Mouse (Mus musculus) neural tube, embryonic 14.5 days (tissue): ENCODE data around the gene Gm3286. TPM values are rescaled to one million over a fixed set of nuclear protein-coding genes. Genes with fewer than 3 reads are reported as not detected.
"Not testable (repeated sequence)": the region's sequence is repeated elsewhere in the genome, so short reads cannot be mapped to it uniquely, and the experiment has no call there.

Experiments
- ATAC-seq: fragments of 200-750 bp; cut with Nextera tagmentation; 2 replicates; pipeline ENCODE4 v1.8.0; 2017; ENCODE audit warnings: low read depth, mild to moderate bottlenecking, moderate TSS enrichment, moderate library complexity
- H3K27ac ChIP-seq: fragments of 300-500 bp; sonication (generic); 2 replicates; pipeline ENCODE4 v1.5.1; 2014; ENCODE audit warnings: low read depth, mild to moderate bottlenecking, control low read depth, low read length, moderate library complexity, mixed read lengths
- H3K27me3 ChIP-seq: fragments of 300-500 bp; sonication (generic); 2 replicates; pipeline ENCODE4 v1.6.1; 2014; ENCODE audit warnings: low read length; ENCODE audit not compliant: control insufficient read depth, insufficient read depth
- H3K36me3 ChIP-seq: fragments of 300-500 bp; sonication (generic); 2 replicates; pipeline ENCODE4 v1.6.1; 2014; ENCODE audit warnings: low read length, mixed read lengths; ENCODE audit not compliant: control insufficient read depth, insufficient read depth
- H3K4me1 ChIP-seq: fragments of 300-500 bp; sonication (generic); 2 replicates; pipeline ENCODE4 v1.6.1; 2014; ENCODE audit warnings: low read length; ENCODE audit not compliant: control insufficient read depth, insufficient read depth
- H3K4me2 ChIP-seq: fragments of 300-500 bp; sonication (generic); 2 replicates; pipeline ENCODE4 v1.6.1; 2014; ENCODE audit warnings: mild to moderate bottlenecking, low read depth, low read length, control low read depth
- H3K4me3 ChIP-seq: fragments of 300-500 bp; sonication (generic); 2 replicates; pipeline ENCODE4 v1.5.1; 2014; ENCODE audit warnings: low read depth, low read length, control low read depth, mixed read lengths
- H3K9ac ChIP-seq: fragments of 300-500 bp; sonication (generic); replicated peaks from 2 replicates; pipeline ENCODE4 v1.6.1; 2014; ENCODE audit warnings: low read depth, mild to moderate bottlenecking, control low read depth, low read length, mixed read lengths
- H3K9me3 ChIP-seq: fragments of 300-500 bp; sonication (generic); 2 replicates; pipeline ENCODE4 v1.6.1; 2016; ENCODE audit warnings: low read length; ENCODE audit not compliant: control insufficient read depth
- polyA plus RNA-seq: library from polyadenylated mRNA; unstranded; fragments of >200 nt; fragmentation: Nextera tagmentation; extraction: Ambion mirVana; gene quantifications from 2 replicates; pipeline ENCODE4 v1.2.1, GENCODE M21; 2014

The Gm3286 gene
- not detected in 2 replicates for polyA plus RNA-seq

- H3K27ac ChIP-seq, H3K9ac ChIP-seq, H3K4me2 ChIP-seq, H3K4me3 ChIP-seq, H3K4me1 ChIP-seq, H3K36me3 ChIP-seq, ATAC-seq, H3K27me3 ChIP-seq, H3K9me3 ChIP-seq: not testable (repeated sequence)
Observed at GRCm38 (mm10) chr5:95510458-95510857, at the start of gene Gm3286. Gene Gm3286 (plus strand): TSS chr5:95510758.

Other genes with a start within 250 kb of the Gm3286 start
- not detected in 2 replicates for gene Gm10424, start 238.0 kb upstream of the Gm3286 start, polyA plus RNA-seq
- not detected in 2 replicates for gene Gm3259, start 204.8 kb upstream of the Gm3286 start, polyA plus RNA-seq
- gene D5Ertd577e, start 54.0 kb upstream of the Gm3286 start, polyA plus RNA-seq, result not detected in 2 replicates
- gene Gm7971, start 84.1 kb downstream of the Gm3286 start, polyA plus RNA-seq, result not detected in 2 replicates
- gene Gm7978, start 225.4 kb downstream of the Gm3286 start, polyA plus RNA-seq, result not detected in 2 replicates
- not detected in 2 replicates for gene Gm7982, start 231.3 kb downstream of the Gm3286 start, polyA plus RNA-seq